Mouse (Mus musculus): ENCODE measurements around the gene Gpr55. TPM values are rescaled to one million over a fixed set of nuclear protein-coding genes. Genes with fewer than 3 reads are reported as not detected.

Gpr55 gene
- polyA plus RNA-seq, 1 experiment from 2014 or later = 0.13 TPM

- Histone ChIP-seq H3K9me3 (ENCODE audit: control insufficient read depth, low read length) (no peaks in the 10 kb centered on the region), H3K36me3 (replicated peaks; ENCODE audit: control insufficient read depth, insufficient read depth) (no peaks in the 10 kb centered on the region), H3K9ac (no peak overlapping the region), H3K4me2 (replicated peaks) (no peak overlapping the region), H3K4me1 (replicated peaks; ENCODE audit: control insufficient read depth, insufficient read depth, low read length) (peaks cover 21% of the 10 kb centered on the region), H3K27me3 (ENCODE audit: control insufficient read depth, insufficient read depth, low read length) (no peaks in the 10 kb centered on the region), H3K27ac (no peak overlapping the region), H3K4me3 (replicated peaks; ENCODE audit: low read length) (no peak overlapping the region)
- DNase-seq (ENCODE audit: low spot score) (no peak), ATAC-seq (ENCODE audit: low FRiP score) (no peak)
- WGBS = 89% methylated on average over 1 of the region's 1 CpGs
These were observed 23.5 kb downstream of the Gpr55 start for GRCm38 (mm10) chr1:85937323-85937722.

GRCm38 (mm10) chr1:85936265-85936664, 24.5 kb downstream of the Gpr55 start:
- H3K27ac ChIP-seq = no peak overlapping the region
- no peaks in the 10 kb centered on the region for H3K9me3 ChIP-seq (ENCODE audit: control insufficient read depth, low read length)
- 74% methylated on average over 6 of the region's 6 CpGs for WGBS
- ATAC-seq (ENCODE audit: low FRiP score) = no peak
- H3K27me3 ChIP-seq (ENCODE audit: control insufficient read depth, insufficient read depth, low read length) = no peaks in the 10 kb centered on the region
- H3K4me3 ChIP-seq (replicated peaks; ENCODE audit: low read length) = no peak overlapping the region
- no peak overlapping the region for H3K9ac ChIP-seq
- no peaks in the 10 kb centered on the region for H3K36me3 ChIP-seq (replicated peaks; ENCODE audit: control insufficient read depth, insufficient read depth)
- H3K4me1 ChIP-seq (replicated peaks; ENCODE audit: control insufficient read depth, insufficient read depth, low read length) = peaks cover 22% of the 10 kb centered on the region
- no peak for DNase-seq (ENCODE audit: low spot score)
- H3K4me2 ChIP-seq (replicated peaks) = no peak overlapping the region

GRCm38 (mm10) chr1:85935148-85935852, 25.5 kb downstream of the Gpr55 start:
- Histone ChIP-seq H3K9me3 (ENCODE audit: control insufficient read depth, low read length) (no peaks in the 10 kb centered on the region), H3K4me2 (replicated peaks) (no peak overlapping the region), H3K27ac (no peak overlapping the region), H3K4me3 (replicated peaks; ENCODE audit: low read length) (no peak overlapping the region), H3K9ac (no peak overlapping the region), H3K4me1 (replicated peaks; ENCODE audit: control insufficient read depth, insufficient read depth, low read length) (peaks cover 27% of the 10 kb centered on the region), H3K36me3 (replicated peaks; ENCODE audit: control insufficient read depth, insufficient read depth) (no peaks in the 10 kb centered on the region), H3K27me3 (ENCODE audit: control insufficient read depth, insufficient read depth, low read length) (no peaks in the 10 kb centered on the region)
- ATAC-seq (ENCODE audit: low FRiP score) (no peak), DNase-seq (ENCODE audit: low spot score) (no peak)
- WGBS = 53% methylated on average over 8 of the region's 8 CpGs

- H3K4me1 ChIP-seq (replicated peaks; ENCODE audit: control insufficient read depth, insufficient read depth, low read length) = peaks cover 27% of the 10 kb centered on the region
- WGBS = 8% methylated on average over 7 of the region's 7 CpGs
- no peaks in the 10 kb centered on the region for H3K36me3 ChIP-seq (replicated peaks; ENCODE audit: control insufficient read depth, insufficient read depth)
- H3K4me3 ChIP-seq (replicated peaks; ENCODE audit: low read length) = no peak overlapping the region
- H3K9ac ChIP-seq = no peak overlapping the region
- no peaks in the 10 kb centered on the region for H3K27me3 ChIP-seq (ENCODE audit: control insufficient read depth, insufficient read depth, low read length)
- H3K9me3 ChIP-seq (ENCODE audit: control insufficient read depth, low read length) = no peaks in the 10 kb centered on the region
- no peak for ATAC-seq (ENCODE audit: low FRiP score)
- DNase-seq (ENCODE audit: low spot score) = no peak
- no peak overlapping the region for H3K4me2 ChIP-seq (replicated peaks)
- no peak overlapping the region for H3K27ac ChIP-seq
These were observed 26.2 kb downstream of the Gpr55 start for GRCm38 (mm10) chr1:85934560-85934959.

GRCm38 (mm10) chr1:85933631-85934465, 27.0 kb downstream of the Gpr55 start:
- 10% methylated on average over 11 of the region's 11 CpGs for WGBS
- Histone ChIP-seq H3K4me2 (replicated peaks) (peak overlapping the region; percentile 29), H3K27me3 (ENCODE audit: control insufficient read depth, insufficient read depth, low read length) (no peaks in the 10 kb centered on the region), H3K4me3 (replicated peaks; ENCODE audit: low read length) (no peak overlapping the region), H3K27ac (peak overlapping the region; percentile 35), H3K9me3 (ENCODE audit: control insufficient read depth, low read length) (no peaks in the 10 kb centered on the region), H3K4me1 (replicated peaks; ENCODE audit: control insufficient read depth, insufficient read depth, low read length) (peaks cover 32% of the 10 kb centered on the region), H3K36me3 (replicated peaks; ENCODE audit: control insufficient read depth, insufficient read depth) (no peaks in the 10 kb centered on the region), H3K9ac (peak overlapping the region; percentile 12; the same call in 1 of the 2 replicates)
- DNase-seq (ENCODE audit: low spot score) (peak; percentile 51), ATAC-seq (ENCODE audit: low FRiP score) (peak; percentile 52)

GRCm38 (mm10) chr1:85933226-85933625, 27.6 kb downstream of the Gpr55 start:
- peak overlapping the region; percentile 12; the same call in 1 of the 2 replicates for H3K9ac ChIP-seq
- WGBS = 12% methylated on average over 7 of the region's 7 CpGs
- no peaks in the 10 kb centered on the region for H3K36me3 ChIP-seq (replicated peaks; ENCODE audit: control insufficient read depth, insufficient read depth)
- no peaks in the 10 kb centered on the region for H3K9me3 ChIP-seq (ENCODE audit: control insufficient read depth, low read length)
- no peaks in the 10 kb centered on the region for H3K27me3 ChIP-seq (ENCODE audit: control insufficient read depth, insufficient read depth, low read length)
- DNase-seq (ENCODE audit: low spot score) = no peak
- H3K4me2 ChIP-seq (replicated peaks) = peak overlapping the region; percentile 29
- H3K27ac ChIP-seq = peak overlapping the region; percentile 35; the same call in 1 of the 2 replicates
- ATAC-seq (ENCODE audit: low FRiP score) = no peak
- H3K4me1 ChIP-seq (replicated peaks; ENCODE audit: control insufficient read depth, insufficient read depth, low read length) = peaks cover 38% of the 10 kb centered on the region
- no peak overlapping the region for H3K4me3 ChIP-seq (replicated peaks; ENCODE audit: low read length)

- H3K27ac ChIP-seq = peak overlapping the region; percentile 10; the same call in 1 of the 2 replicates
- no peak overlapping the region for H3K4me3 ChIP-seq (replicated peaks; ENCODE audit: low read length)
- 64% methylated on average over 5 of the region's 5 CpGs for WGBS
- no peaks in the 10 kb centered on the region for H3K9me3 ChIP-seq (ENCODE audit: control insufficient read depth, low read length)
- H3K9ac ChIP-seq = no peak overlapping the region
- peaks cover 47% of the 10 kb centered on the region for H3K4me1 ChIP-seq (replicated peaks; ENCODE audit: control insufficient read depth, insufficient read depth, low read length)
- no peaks in the 10 kb centered on the region for H3K27me3 ChIP-seq (ENCODE audit: control insufficient read depth, insufficient read depth, low read length)
- no peaks in the 10 kb centered on the region for H3K36me3 ChIP-seq (replicated peaks; ENCODE audit: control insufficient read depth, insufficient read depth)
- no peak for DNase-seq (ENCODE audit: low spot score)
- no peak for ATAC-seq (ENCODE audit: low FRiP score)
- H3K4me2 ChIP-seq (replicated peaks) = no peak overlapping the region
These were observed 29.6 kb downstream of the Gpr55 start for GRCm38 (mm10) chr1:85931170-85931569.

GRCm38 (mm10) chr1:85929406-85929805, 31.4 kb downstream of the Gpr55 start:
- ATAC-seq (ENCODE audit: low FRiP score) (no peak), DNase-seq (ENCODE audit: low spot score) (no peak)
- Histone ChIP-seq H3K27me3 (ENCODE audit: control insufficient read depth, insufficient read depth, low read length) (no peaks in the 10 kb centered on the region), H3K9ac (no peak overlapping the region), H3K36me3 (replicated peaks; ENCODE audit: control insufficient read depth, insufficient read depth) (no peaks in the 10 kb centered on the region), H3K4me1 (replicated peaks; ENCODE audit: control insufficient read depth, insufficient read depth, low read length) (peaks cover 44% of the 10 kb centered on the region), H3K4me2 (replicated peaks) (no peak overlapping the region), H3K4me3 (replicated peaks; ENCODE audit: low read length) (no peak overlapping the region), H3K27ac (peak overlapping the region; percentile 90; the same call in 1 of the 2 replicates), H3K9me3 (ENCODE audit: control insufficient read depth, low read length) (no peaks in the 10 kb centered on the region)
- WGBS = 87% methylated on average over 6 of the region's 6 CpGs

- no peak overlapping the region for H3K4me3 ChIP-seq (replicated peaks; ENCODE audit: low read length)
- 42% methylated on average over 4 of the region's 4 CpGs for WGBS
- no peaks in the 10 kb centered on the region for H3K9me3 ChIP-seq (ENCODE audit: control insufficient read depth, low read length)
- ATAC-seq (ENCODE audit: low FRiP score) (peak; percentile 21), DNase-seq (ENCODE audit: low spot score) (no peak)
- no peaks in the 10 kb centered on the region for H3K27me3 ChIP-seq (ENCODE audit: control insufficient read depth, insufficient read depth, low read length)
- no peak overlapping the region for H3K9ac ChIP-seq
- no peaks in the 10 kb centered on the region for H3K36me3 ChIP-seq (replicated peaks; ENCODE audit: control insufficient read depth, insufficient read depth)
- H3K27ac ChIP-seq = peak overlapping the region; percentile 90
- H3K4me1 ChIP-seq (replicated peaks; ENCODE audit: control insufficient read depth, insufficient read depth, low read length) = peaks cover 37% of the 10 kb centered on the region
- 0 out of 2 replicates have a peak overlapping the region, but pooled peaks have one; percentile 24 for H3K4me2 ChIP-seq (replicated peaks)
These were observed 32.1 kb downstream of the Gpr55 start for GRCm38 (mm10) chr1:85928688-85929065.
